Mouse (Mus musculus) cortical plate, adult 2 months (tissue): ENCODE data around the gene Tmem51. TPM values are rescaled to one million over a fixed set of nuclear protein-coding genes. Genes with fewer than 3 reads are reported as not detected.

ENCODE experiments used
- H3K27ac ChIP-seq: fragments of 200-500 bp; 2 replicates; pipeline ENCODE4 v1.5.1; 2012; ENCODE audit warnings: low read length, control low read depth, inconsistent platforms; ENCODE audit not compliant: insufficient read depth
- H3K4me1 ChIP-seq: fragments of 200-500 bp; 2 replicates; pipeline ENCODE4 v1.6.1; 2011; ENCODE audit warnings: low read length; ENCODE audit not compliant: control insufficient read depth, insufficient read depth
- H3K4me3 ChIP-seq: fragments of 200-500 bp; 2 replicates; pipeline ENCODE4 v1.5.1; 2011; ENCODE audit warnings: mild to moderate bottlenecking, low read length, control low read depth; ENCODE audit not compliant: insufficient read depth
- CTCF ChIP-seq: fragments of 200-500 bp; IDR thresholded peaks from 2 replicates; pipeline ENCODE4 v1.5.1; 2011; ENCODE audit warnings: mild to moderate bottlenecking, control low read depth, low read length; ENCODE audit not compliant: insufficient read depth; ENCODE audit errors: extremely low read depth
- POLR2A ChIP-seq: fragments of 200-500 bp; IDR thresholded peaks from 2 replicates; pipeline ENCODE4 v1.6.1; 2011; ENCODE audit warnings: mild to moderate bottlenecking, low read length, control low read depth; ENCODE audit not compliant: insufficient read depth; ENCODE audit errors: extremely low read depth
- polyA plus RNA-seq: library from polyadenylated mRNA; depleted of rRNA; stranded (reverse); fragments of >200 nt; gene quantifications from 2 replicates; pipeline ENCODE4 v1.2.3, GENCODE M21; 2012; rRNA removed

Tmem51 gene
- polyA plus RNA-seq = 8.4 and 9.7 TPM in 2 replicates

GRCm38 (mm10) chr4:142084131-142084899 is at the start of gene Tmem51:
TSS of gene Tmem51 (minus strand) at chr4:142084304.
- Histone ChIP-seq H3K27ac (0 out of 2 replicates have a peak within 1 kb of the TSS, but pooled peaks have one; percentile 38), H3K4me3 (peak within 1 kb of the TSS; percentile 38), H3K4me1 (no peaks in the 10 kb centered on the region)
- TF ChIP-seq POLR2A = no peak
- TF ChIP-seq CTCF = no peak

GRCm38 (mm10) chr4:142130162-142130561 is 46.1 kb upstream of the Tmem51 start:
- no peak for TF ChIP-seq CTCF
- no peak for TF ChIP-seq POLR2A
- H3K4me1 ChIP-seq = no peaks in the 10 kb centered on the region
- H3K4me3 ChIP-seq = no peak overlapping the region
- no peak overlapping the region for H3K27ac ChIP-seq

- no peak overlapping the region for H3K27ac ChIP-seq
- TF ChIP-seq POLR2A (no peak), CTCF (no peak)
- no peak overlapping the region for H3K4me3 ChIP-seq
- no peaks in the 10 kb centered on the region for H3K4me1 ChIP-seq
Measured at GRCm38 (mm10) chr4:142127275-142127788, 43.2 kb upstream of the Tmem51 start.

GRCm38 (mm10) chr4:142126641-142127274 is 42.7 kb upstream of the Tmem51 start:
- Histone ChIP-seq H3K4me3 (no peak overlapping the region), H3K27ac (no peak overlapping the region), H3K4me1 (no peaks in the 10 kb centered on the region)
- no peak for TF ChIP-seq CTCF
- no peak for TF ChIP-seq POLR2A

- no peak overlapping the region for H3K4me3 ChIP-seq
- H3K4me1 ChIP-seq = no peaks in the 10 kb centered on the region
- H3K27ac ChIP-seq = no peak overlapping the region
- TF ChIP-seq POLR2A (no peak), CTCF (no peak)
Measured at GRCm38 (mm10) chr4:142121164-142121563, 37.1 kb upstream of the Tmem51 start.

GRCm38 (mm10) chr4:142118522-142118921 is 34.4 kb upstream of the Tmem51 start:
- Histone ChIP-seq H3K4me3 (no peak overlapping the region), H3K4me1 (no peaks in the 10 kb centered on the region), H3K27ac (no peak overlapping the region)
- TF ChIP-seq POLR2A (no peak), CTCF (no peak)

GRCm38 (mm10) chr4:142117993-142118392 is 33.9 kb upstream of the Tmem51 start:
- Histone ChIP-seq H3K4me1 (no peaks in the 10 kb centered on the region), H3K27ac (no peak overlapping the region), H3K4me3 (no peak overlapping the region)
- no peak for TF ChIP-seq CTCF
- TF ChIP-seq POLR2A = no peak

- no peak for TF ChIP-seq POLR2A
- TF ChIP-seq CTCF = peak; percentile 92
- no peak overlapping the region for H3K27ac ChIP-seq
- no peak overlapping the region for H3K4me3 ChIP-seq
- H3K4me1 ChIP-seq = no peaks in the 10 kb centered on the region
Measured at GRCm38 (mm10) chr4:142113306-142113705, 29.2 kb upstream of the Tmem51 start.

- TF ChIP-seq CTCF (no peak), POLR2A (no peak)
- H3K4me1 ChIP-seq = no peaks in the 10 kb centered on the region
- H3K4me3 ChIP-seq = no peak overlapping the region
- no peak overlapping the region for H3K27ac ChIP-seq
Measured at GRCm38 (mm10) chr4:142103081-142103671, 19.1 kb upstream of the Tmem51 start.
